Mouse (Mus musculus) limb, embryonic 12.5 days (tissue): ENCODE results near the gene Aff3. TPM values are rescaled to one million over a fixed set of nuclear protein-coding genes. Genes with fewer than 3 reads are reported as not detected.

Source experiments
- ATAC-seq: fragments of 200-750 bp; cut with Nextera tagmentation; 2 replicates; pipeline ENCODE4 v1.8.0; 2017; ENCODE audit warnings: low read depth, moderate TSS enrichment; ENCODE audit not compliant: insufficient number of reproducible peaks, insufficient read depth, low FRiP score, low TSS enrichment
- H3K27ac ChIP-seq: fragments of 300-500 bp; sonication (generic); 2 replicates; pipeline ENCODE4 v1.5.1; 2016; ENCODE audit warnings: mild to moderate bottlenecking, moderate library complexity
- H3K27me3 ChIP-seq: fragments of 300-500 bp; sonication (generic); 2 replicates; pipeline ENCODE4 v1.6.1; 2016; ENCODE audit warnings: mild to moderate bottlenecking, moderate library complexity
- H3K36me3 ChIP-seq: fragments of 300-500 bp; sonication (generic); 2 replicates; pipeline ENCODE4 v1.6.1; 2016; ENCODE audit warnings: mild to moderate bottlenecking, moderate library complexity
- H3K4me1 ChIP-seq: fragments of 300-500 bp; sonication (generic); replicated peaks from 2 replicates; pipeline ENCODE4 v1.6.1; 2016
- H3K4me2 ChIP-seq: fragments of 300-500 bp; sonication (generic); 2 replicates; pipeline ENCODE4 v1.6.1; 2016; ENCODE audit warnings: mild to moderate bottlenecking, moderate library complexity
- H3K4me3 ChIP-seq: fragments of 300-500 bp; sonication (generic); replicated peaks from 2 replicates; pipeline ENCODE4 v1.5.1; 2016; ENCODE audit warnings: mild to moderate bottlenecking
- H3K9ac ChIP-seq: fragments of 300-500 bp; sonication (generic); replicated peaks from 2 replicates; pipeline ENCODE4 v1.6.1; 2016; ENCODE audit warnings: mild to moderate bottlenecking, moderate library complexity
- H3K9me3 ChIP-seq: fragments of 300-500 bp; sonication (generic); 2 replicates; pipeline ENCODE4 v1.6.1; 2016; ENCODE audit warnings: mild to moderate bottlenecking, moderate library complexity
- WGBS: fragments of 180-500 bp; shearing (Covaris S2); methylation state at CpG from one replicate; pipeline ENCODE4 v1.1.7; 2016; 5-methylcytosine and 5-hydroxymethylcytosine counted together
- polyA plus RNA-seq: library from polyadenylated mRNA; unstranded; fragments of >200 nt; fragmentation: Nextera tagmentation; extraction: Ambion mirVana; gene quantifications from 2 replicates; pipeline ENCODE4 v1.2.1, GENCODE M21; 2016

Gene Aff3
- polyA plus RNA-seq, 1 experiment from 2014 or later: 48.5 TPM

DNA sequence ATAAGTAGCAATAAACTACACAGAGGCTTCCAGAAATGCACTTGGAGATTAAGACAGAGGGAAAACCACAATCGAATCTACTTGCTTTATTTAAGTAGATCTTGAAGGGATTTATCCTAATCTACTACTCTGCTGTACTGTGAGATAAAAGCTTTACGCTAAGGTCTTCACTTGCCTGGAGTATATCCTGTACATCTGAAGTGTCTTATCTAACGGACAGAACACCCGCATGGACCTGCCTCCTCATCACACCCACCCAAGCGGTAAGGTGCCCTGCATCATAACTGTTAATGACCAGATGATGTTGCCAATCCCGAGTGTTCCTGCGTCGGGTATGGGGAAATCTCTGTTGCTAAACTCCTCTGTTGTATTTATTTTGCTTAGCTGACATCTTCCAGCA, 209.8 kb downstream of the Aff3 start:
- no peak for ATAC-seq
- H3K4me2 ChIP-seq: no peak overlapping the region
- WGBS: 83% methylated on average over 8 of the region's 8 CpGs
- H3K4me1 ChIP-seq: peaks cover 29% of the 10 kb centered on the region
- no peaks in the 10 kb centered on the region for H3K27me3 ChIP-seq
- H3K9ac ChIP-seq: no peak overlapping the region
- no peak overlapping the region for H3K27ac ChIP-seq
- no peaks in the 10 kb centered on the region for H3K9me3 ChIP-seq
- H3K4me3 ChIP-seq: no peak overlapping the region
- H3K36me3 ChIP-seq: no peaks in the 10 kb centered on the region; the same call in 1 of the 2 replicates

DNA sequence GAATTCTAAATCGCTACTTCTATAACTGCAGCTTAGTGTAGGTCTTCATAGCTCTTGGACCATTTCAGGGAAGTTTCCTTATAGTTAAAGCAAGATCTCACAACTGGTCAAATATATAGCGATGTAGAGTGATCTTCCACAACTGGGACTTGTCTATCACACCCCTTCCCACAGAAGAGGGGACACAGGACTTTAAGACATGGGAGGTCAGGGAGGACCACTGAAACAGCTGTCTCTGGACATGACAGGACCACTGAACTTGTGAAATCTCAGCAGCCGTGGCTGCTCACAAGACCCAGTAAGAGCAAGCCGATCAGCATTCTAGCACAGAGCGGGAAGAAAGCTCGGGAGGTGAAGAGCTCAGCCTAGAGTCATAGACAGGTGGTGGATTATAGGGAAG, 213.4 kb downstream of the Aff3 start:
- 88% methylated on average over 6 of the region's 6 CpGs for WGBS
- ATAC-seq: no peak
- Histone ChIP-seq H3K4me2 (no peak overlapping the region), H3K4me1 (peaks cover 29% of the 10 kb centered on the region), H3K9ac (no peak overlapping the region), H3K9me3 (no peaks in the 10 kb centered on the region), H3K36me3 (no peaks in the 10 kb centered on the region), H3K27ac (no peak overlapping the region), H3K27me3 (no peaks in the 10 kb centered on the region), H3K4me3 (no peak overlapping the region)

DNA sequence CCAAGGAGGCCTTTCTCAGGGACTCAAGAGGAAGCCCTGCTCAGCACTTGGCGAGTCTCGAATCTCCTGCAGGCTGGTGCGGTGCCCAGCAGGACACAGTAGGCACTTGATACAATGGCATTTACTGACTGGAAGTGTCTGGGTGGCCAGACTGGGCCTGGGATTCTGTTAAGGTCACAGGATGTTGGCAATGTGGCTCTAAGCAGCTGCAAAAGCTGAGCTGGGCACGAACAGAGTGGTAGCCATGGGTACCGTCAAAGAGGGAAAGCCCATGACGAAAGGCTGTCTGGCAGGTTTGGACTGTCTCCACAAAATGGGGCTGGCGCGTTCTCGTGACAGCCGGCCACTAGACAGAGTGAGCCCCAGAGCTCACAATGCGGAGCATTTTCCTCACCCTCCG, 214.1 kb downstream of the Aff3 start:
- no peak overlapping the region for H3K9ac ChIP-seq
- H3K4me2 ChIP-seq: no peak overlapping the region
- 90% methylated on average over 12 of the region's 12 CpGs for WGBS
- no peak overlapping the region for H3K27ac ChIP-seq
- no peaks in the 10 kb centered on the region for H3K36me3 ChIP-seq
- no peak overlapping the region for H3K4me3 ChIP-seq
- no peak for ATAC-seq
- H3K9me3 ChIP-seq: no peaks in the 10 kb centered on the region
- peaks cover 29% of the 10 kb centered on the region for H3K4me1 ChIP-seq
- H3K27me3 ChIP-seq: no peaks in the 10 kb centered on the region

DNA sequence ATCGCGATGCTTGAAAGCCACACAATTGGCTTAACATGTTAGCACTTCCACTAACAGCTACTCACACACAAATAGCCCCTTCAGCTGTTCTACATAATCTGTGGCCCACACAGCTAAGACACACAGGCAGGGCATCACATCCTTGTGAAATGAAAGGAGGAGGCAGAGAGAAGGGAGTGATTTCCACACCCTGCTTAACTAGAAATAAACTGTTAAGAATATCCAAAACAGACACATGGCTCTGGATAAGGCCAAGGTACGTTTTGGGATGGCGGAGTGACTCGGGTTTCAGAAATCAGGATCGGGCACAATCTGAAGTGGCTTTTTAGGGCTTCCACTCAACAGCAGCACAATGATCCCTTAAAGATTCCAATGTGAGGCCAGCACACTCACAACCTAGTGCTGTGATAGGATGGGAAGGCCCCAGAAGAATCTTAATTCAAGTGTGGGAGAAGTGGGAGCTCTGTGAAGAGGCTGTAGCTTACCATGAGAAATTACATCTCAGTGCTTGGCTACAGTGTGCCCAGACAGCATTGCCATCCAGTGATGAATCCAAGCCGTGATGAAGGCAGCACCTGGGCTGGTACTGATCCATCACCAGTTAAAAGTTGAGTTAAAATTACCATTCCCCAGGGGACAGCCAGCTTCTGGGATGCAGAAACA, 214.8 kb downstream of the Aff3 start:
- 64% methylated on average over 7 of the region's 7 CpGs for WGBS
- H3K27ac ChIP-seq: 0 out of 2 replicates have a peak overlapping the region, but pooled peaks have one; percentile 12
- ATAC-seq: no peak

DNA sequence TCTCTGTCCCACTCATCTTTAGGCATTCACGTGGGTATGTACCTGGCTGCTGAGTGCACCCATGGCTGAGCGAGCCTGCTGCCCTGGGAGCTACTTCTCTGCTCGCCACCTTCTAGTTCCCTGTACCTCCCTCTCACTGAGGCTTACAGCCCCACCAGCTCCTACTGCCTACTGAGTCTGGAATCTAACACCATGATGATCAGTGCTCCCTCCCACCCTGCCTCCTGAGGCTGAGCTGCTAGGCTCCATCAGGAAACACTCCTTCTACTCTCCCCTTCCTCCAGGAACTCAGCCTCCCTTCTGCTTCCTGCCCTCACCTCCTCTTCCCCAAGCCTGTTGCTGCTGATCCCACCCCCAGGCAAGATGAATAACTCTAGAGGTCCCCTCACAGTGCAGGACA, 215.9 kb downstream of the Aff3 start:
- Histone ChIP-seq H3K9ac (no peak overlapping the region), H3K4me3 (no peak overlapping the region), H3K27me3 (no peaks in the 10 kb centered on the region), H3K9me3 (no peaks in the 10 kb centered on the region), H3K27ac (0 out of 2 replicates have a peak overlapping the region, but pooled peaks have one; percentile 20), H3K4me2 (no peak overlapping the region), H3K4me1 (peaks cover 29% of the 10 kb centered on the region), H3K36me3 (no peaks in the 10 kb centered on the region)
- 71% methylated on average over 3 of the region's 3 CpGs for WGBS
- ATAC-seq: no peak; the same call in 1 of the 2 replicates

More for the DNA sequence above, 214.8 kb downstream of the Aff3 start:
- H3K4me1 ChIP-seq: peaks cover 29% of the 10 kb centered on the region
- no peak overlapping the region for H3K4me3 ChIP-seq
- no peaks in the 10 kb centered on the region for H3K27me3 ChIP-seq
- no peaks in the 10 kb centered on the region for H3K9me3 ChIP-seq
- H3K4me2 ChIP-seq: no peak overlapping the region
- H3K9ac ChIP-seq: no peak overlapping the region
- no peaks in the 10 kb centered on the region for H3K36me3 ChIP-seq

DNA sequence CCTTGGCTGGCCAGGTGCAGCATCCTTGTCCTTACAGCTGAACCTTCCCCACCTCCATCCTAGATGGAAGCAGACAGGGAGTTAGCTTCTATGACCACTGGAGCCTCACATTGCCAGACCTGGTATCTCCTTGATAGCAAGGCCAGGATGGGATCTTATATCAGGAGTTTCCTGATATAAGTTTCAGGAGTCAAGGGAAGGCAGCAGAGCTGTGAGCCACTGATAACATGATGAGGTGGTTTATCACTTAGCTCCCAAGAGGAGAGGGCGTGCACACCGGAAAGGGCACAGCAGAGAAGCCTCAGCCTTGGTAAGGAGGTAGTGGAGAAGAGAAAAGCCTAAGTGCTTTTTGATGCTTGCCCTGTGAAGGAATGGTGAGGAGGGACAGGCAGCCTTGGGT, 217.2 kb downstream of the Aff3 start:
- Histone ChIP-seq H3K4me1 (peaks cover 36% of the 10 kb centered on the region), H3K4me2 (no peak overlapping the region), H3K27ac (no peak overlapping the region), H3K27me3 (no peaks in the 10 kb centered on the region), H3K36me3 (no peaks in the 10 kb centered on the region), H3K9me3 (no peaks in the 10 kb centered on the region), H3K4me3 (no peak overlapping the region), H3K9ac (no peak overlapping the region)
- ATAC-seq: no peak
- 97% methylated on average over 2 of the region's 2 CpGs for WGBS

DNA sequence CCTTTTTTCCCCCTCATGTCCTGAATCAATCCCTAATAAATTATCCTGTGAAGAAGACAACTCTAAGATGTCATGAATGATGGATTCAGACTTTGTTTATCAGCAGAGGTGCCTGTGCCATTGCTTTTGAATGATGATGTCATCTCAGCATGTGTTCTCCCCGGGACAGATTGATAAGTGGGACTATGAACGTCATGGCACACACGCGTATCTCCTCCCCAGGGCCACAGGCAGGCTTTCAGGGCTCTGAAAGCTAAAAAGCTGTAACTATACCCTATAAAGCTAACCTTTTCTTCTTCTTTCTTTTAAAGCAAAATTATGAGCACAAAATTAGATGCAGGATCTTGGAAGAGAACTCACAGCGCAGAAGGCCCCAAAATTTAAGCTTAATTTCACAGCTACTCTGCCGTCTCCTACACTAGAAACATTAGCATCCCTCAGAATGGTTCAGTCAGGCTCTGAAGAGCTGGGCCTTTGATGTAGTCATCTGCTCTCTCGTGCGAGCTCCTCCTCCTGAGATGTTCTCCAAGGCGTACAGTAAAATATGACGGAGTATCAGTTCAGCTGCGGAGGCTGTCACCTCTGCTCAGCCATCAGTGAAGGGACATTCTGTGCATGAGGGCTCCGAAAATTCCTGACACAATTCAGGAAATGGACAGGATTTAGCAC, 218.5 kb downstream of the Aff3 start:
- Histone ChIP-seq H3K27me3 (no peaks in the 10 kb centered on the region), H3K9ac (no peak overlapping the region), H3K27ac (no peak overlapping the region), H3K36me3 (no peaks in the 10 kb centered on the region), H3K9me3 (no peaks in the 10 kb centered on the region), H3K4me3 (no peak overlapping the region), H3K4me1 (peaks cover 47% of the 10 kb centered on the region), H3K4me2 (no peak overlapping the region)
- WGBS: 80% methylated on average over 12 of the region's 12 CpGs
- no peak for ATAC-seq

DNA sequence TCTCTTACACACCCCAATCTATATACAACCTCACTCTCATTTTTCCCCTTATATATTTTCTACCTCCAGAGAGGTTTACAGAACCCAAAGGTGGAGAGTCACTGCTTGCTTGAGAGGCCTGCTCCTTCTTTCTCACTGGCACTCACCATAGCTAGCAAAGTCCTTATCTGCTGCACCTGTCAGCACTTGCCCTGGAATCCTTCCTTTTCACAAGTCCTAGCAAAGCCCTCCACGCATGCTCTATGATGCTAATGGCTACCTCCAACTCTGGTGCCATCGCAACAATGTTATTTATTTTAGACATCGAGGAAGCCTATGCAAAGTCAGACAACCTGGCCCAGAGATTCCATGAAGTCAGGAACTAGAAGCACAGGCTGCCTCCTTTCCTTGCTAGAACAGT, 221.9 kb downstream of the Aff3 start:
- ATAC-seq: no peak
- H3K9me3 ChIP-seq: no peaks in the 10 kb centered on the region
- no peak overlapping the region for H3K4me2 ChIP-seq
- peaks cover 53% of the 10 kb centered on the region for H3K4me1 ChIP-seq
- H3K27ac ChIP-seq: no peak overlapping the region
- no peak overlapping the region for H3K9ac ChIP-seq
- no peak overlapping the region for H3K4me3 ChIP-seq
- H3K36me3 ChIP-seq: no peaks in the 10 kb centered on the region
- no peaks in the 10 kb centered on the region for H3K27me3 ChIP-seq
- WGBS: 77% methylated on average over 3 of the region's 3 CpGs

DNA sequence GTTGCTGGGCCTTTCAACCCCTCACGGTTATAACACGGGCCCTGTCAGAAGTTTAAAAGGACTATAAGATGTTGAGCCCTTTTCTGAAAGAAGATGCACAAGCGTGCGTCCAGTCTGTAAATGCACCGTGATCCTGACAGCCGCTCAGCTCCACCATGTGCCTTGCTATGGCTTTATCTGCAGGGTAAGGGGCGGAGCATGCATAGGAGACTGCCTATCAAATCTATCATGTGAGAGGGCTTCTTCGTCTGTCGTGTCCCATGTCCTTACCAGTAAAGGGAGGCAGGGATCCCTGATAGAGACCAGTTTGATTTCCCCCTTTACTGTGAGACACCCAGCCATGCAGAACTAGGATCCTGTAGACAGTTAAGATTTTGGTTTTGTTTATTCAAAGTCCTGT, 222.3 kb downstream of the Aff3 start:
- Histone ChIP-seq H3K4me1 (peaks cover 56% of the 10 kb centered on the region), H3K4me2 (no peak overlapping the region), H3K4me3 (no peak overlapping the region), H3K27me3 (no peaks in the 10 kb centered on the region), H3K36me3 (no peaks in the 10 kb centered on the region), H3K9me3 (no peaks in the 10 kb centered on the region), H3K9ac (no peak overlapping the region), H3K27ac (no peak overlapping the region)
- no peak for ATAC-seq
- 77% methylated on average over 9 of the region's 9 CpGs for WGBS

DNA sequence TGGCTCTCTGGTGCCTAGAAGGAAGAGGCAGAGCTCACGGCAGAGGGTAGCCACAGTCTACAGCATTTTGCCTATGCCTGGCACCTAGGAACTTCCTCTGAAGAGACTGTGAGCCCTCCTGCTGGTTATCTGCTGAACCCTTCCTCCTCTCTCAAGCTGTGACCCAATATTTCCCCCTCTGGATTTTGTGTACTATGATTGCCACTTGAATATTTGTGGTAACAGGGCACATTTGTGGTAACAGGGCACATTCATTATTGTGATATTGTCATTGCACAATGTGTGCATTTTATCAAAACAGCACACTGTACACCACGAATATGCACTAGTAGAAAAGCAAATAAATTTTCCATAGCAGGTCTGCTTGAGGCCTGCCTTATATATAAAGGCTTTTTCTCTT, 223.0 kb downstream of the Aff3 start:
- Histone ChIP-seq H3K4me1 (peaks cover 60% of the 10 kb centered on the region), H3K36me3 (no peaks in the 10 kb centered on the region), H3K9me3 (no peaks in the 10 kb centered on the region), H3K27ac (0 out of 2 replicates have a peak overlapping the region, but pooled peaks have one; percentile 23), H3K9ac (no peak overlapping the region), H3K27me3 (no peaks in the 10 kb centered on the region), H3K4me3 (no peak overlapping the region), H3K4me2 (no peak overlapping the region)
- no peak for ATAC-seq
- 62% methylated on average over 2 of the region's 2 CpGs for WGBS

DNA sequence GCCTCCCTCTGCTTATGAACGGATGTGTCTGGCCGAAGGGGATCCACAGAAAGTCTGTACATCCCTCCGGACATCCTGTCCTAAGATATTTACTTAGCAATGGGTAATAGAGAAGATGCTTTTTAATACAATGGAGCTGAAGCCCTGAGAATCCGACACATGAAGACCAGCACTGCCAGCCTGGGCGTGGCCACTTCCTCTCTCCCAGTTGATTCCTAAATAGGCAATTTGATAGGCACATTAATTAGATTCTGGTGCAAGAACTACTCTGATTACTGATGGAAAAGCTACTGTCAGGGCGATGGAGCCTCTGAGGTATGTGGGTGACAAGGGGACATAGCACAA, 224.3 kb downstream of the Aff3 start:
- no peaks in the 10 kb centered on the region for H3K27me3 ChIP-seq
- H3K4me3 ChIP-seq: no peak overlapping the region
- no peak for ATAC-seq
- H3K27ac ChIP-seq: 0 out of 2 replicates have a peak overlapping the region, but pooled peaks have one; percentile 5
- no peak overlapping the region for H3K9ac ChIP-seq
- H3K4me2 ChIP-seq: no peak overlapping the region
- H3K4me1 ChIP-seq: peaks cover 69% of the 10 kb centered on the region
- no peaks in the 10 kb centered on the region for H3K9me3 ChIP-seq
- WGBS: 77% methylated on average over 6 of the region's 6 CpGs
- H3K36me3 ChIP-seq: no peaks in the 10 kb centered on the region
